Comparison of ENCODE assay signal across 8 mouse cellular contexts in genomic region chr9:15239042-15239925, GRCm38 (mm10). TPM values are rescaled to one million over a fixed set of nuclear protein-coding genes. Genes with fewer than 3 reads are reported as not detected.
DNase-seq lines count a peak whose midpoint lies in the region; ATAC-seq and TF ChIP-seq lines count a peak whose summit lies in the region.

Vstm5 (plus strand) TSS chr9:15239045.

- ATAC-seq in frontal cortex, adult (ENCODE audit: low TSS enrichment) = peak; percentile 94
- peak; percentile 70 for ATAC-seq in intestine, postnatal 0 days
- peak; percentile 66 for ATAC-seq in limb, embryonic 15.5 days (ENCODE audit: insufficient number of reproducible peaks, low FRiP score, low TSS enrichment, low read depth)
- peak; percentile 93 for ATAC-seq in neural tube, embryonic 12.5 days (ENCODE audit: low FRiP score, low read depth)

- H3K27me3 ChIP-seq in intestine, postnatal 0 days (replicated peaks; ENCODE audit: control insufficient read depth, insufficient read depth, low read length) = no peaks in the 10 kb centered on the region
- no peaks in the 10 kb centered on the region for H3K27me3 ChIP-seq in limb, embryonic 15.5 days
- no peaks in the 10 kb centered on the region for H3K27me3 ChIP-seq in neural tube, embryonic 12.5 days (replicated peaks)

- peak within 1 kb of the TSS; percentile 42 for H3K27ac ChIP-seq in intestine, postnatal 0 days (ENCODE audit: low read depth, low read length)
- peak within 1 kb of the TSS; percentile 82 for H3K27ac ChIP-seq in limb, embryonic 15.5 days
- H3K27ac ChIP-seq in neural tube, embryonic 12.5 days = peak within 1 kb of the TSS; percentile 23; the same call in 1 of the 2 replicates

- 3% methylated on average over 35 of the region's 35 CpGs for WGBS in intestine, postnatal 0 days
- 4% methylated on average over 35 of the region's 35 CpGs for WGBS in limb, embryonic 15.5 days
- 5% methylated on average over 35 of the region's 35 CpGs for WGBS in neural tube, embryonic 12.5 days

- TF ChIP-seq CTCF in intestine, postnatal 0 days (IDR thresholded peaks at IDR 0.05; ENCODE audit: low read depth) = peak; percentile 69

- H3K4me1 ChIP-seq in intestine, postnatal 0 days (replicated peaks; ENCODE audit: control insufficient read depth, insufficient read depth, low read length) = peaks cover 6% of the 10 kb centered on the region; the same call in 1 of the 2 replicates
- H3K4me1 ChIP-seq in limb, embryonic 15.5 days = peaks cover 15% of the 10 kb centered on the region
- H3K4me1 ChIP-seq in neural tube, embryonic 12.5 days = peaks cover 14% of the 10 kb centered on the region; the same call in 1 of the 2 replicates

- peak within 1 kb of the TSS; percentile 52 for H3K4me3 ChIP-seq in intestine, postnatal 0 days (ENCODE audit: low read depth, low read length)
- H3K4me3 ChIP-seq in limb, embryonic 15.5 days = peak within 1 kb of the TSS; percentile 47
- peak within 1 kb of the TSS; percentile 41 for H3K4me3 ChIP-seq in neural tube, embryonic 12.5 days

- peak; percentile 10 to 18 for DNase-seq in cerebellum, postnatal 14 days
- DNase-seq in cerebellum, adult 8-10 months = no peak
- DNase-seq in adrenal gland, postnatal 14 days = peak; percentile 65
- DNase-seq in natural killer cell, adult 2 months (ENCODE audit: low spot score in 2 of 2) = no peak

- H3K9ac ChIP-seq in intestine, postnatal 0 days (ENCODE audit: low read depth, low read length) = peak within 1 kb of the TSS; percentile 59
- H3K9ac ChIP-seq in limb, embryonic 15.5 days = peak within 1 kb of the TSS; percentile 26
- peak within 1 kb of the TSS; percentile 50 for H3K9ac ChIP-seq in neural tube, embryonic 12.5 days

- H3K4me2 ChIP-seq in intestine, postnatal 0 days (replicated peaks; ENCODE audit: low read depth) = peak within 1 kb of the TSS; percentile 92
- H3K4me2 ChIP-seq in limb, embryonic 15.5 days = peak within 1 kb of the TSS; percentile 77
- peak within 1 kb of the TSS; percentile 80 for H3K4me2 ChIP-seq in neural tube, embryonic 12.5 days (replicated peaks)

- no peaks in the 10 kb centered on the region for H3K9me3 ChIP-seq in intestine, postnatal 0 days (ENCODE audit: control insufficient read depth)
- H3K9me3 ChIP-seq in limb, embryonic 15.5 days = no peaks in the 10 kb centered on the region
- no peaks in the 10 kb centered on the region for H3K9me3 ChIP-seq in neural tube, embryonic 12.5 days

- H3K36me3 ChIP-seq in intestine, postnatal 0 days (ENCODE audit: control insufficient read depth, insufficient read depth) = no peaks in the 10 kb centered on the region
- no peaks in the 10 kb centered on the region for H3K36me3 ChIP-seq in limb, embryonic 15.5 days
- H3K36me3 ChIP-seq in neural tube, embryonic 12.5 days = no peaks in the 10 kb centered on the region

RNA-seq across cellular contexts. Expression of gene Vstm5, which starts in this region (rescaled TPM):
- total RNA-seq in adrenal gland, postnatal 14 days (2021) = 0.59 and 1.1 TPM in 2 replicates
- 4.4 TPM in 2 replicates for polyA plus RNA-seq in intestine, postnatal 0 days (2015; fragmentation: Nextera tagmentation; extraction: Ambion mirVana)
- 10.7 and 12.5 TPM in 2 replicates for polyA plus RNA-seq in limb, embryonic 15.5 days (2015; fragmentation: Nextera tagmentation; extraction: Ambion mirVana)
- 6.3 and 8.4 TPM in 2 replicates for polyA plus RNA-seq in neural tube, embryonic 12.5 days (2016; fragmentation: Nextera tagmentation; extraction: Ambion mirVana)

Comparison
In these comparisons a context has a peak if more than half of its experiments do, and no peak if none do; other contexts are left out.
1. DNase-seq: peak in cerebellum, postnatal 14 days (2 of 2) and adrenal gland, postnatal 14 days (single experiment); none in cerebellum, adult 8-10 months (single experiment) and natural killer cell, adult 2 months (0 of 2).
2. H3K27ac ChIP-seq: peak in every context shown above with its lines; median percentile 82 in limb, embryonic 15.5 days; 42 in intestine, postnatal 0 days; 23 in neural tube, embryonic 12.5 days.
3. Peak in every context shown above with its lines, with median percentiles within 50 percentile points of each other: ATAC-seq, H3K4me2 ChIP-seq, H3K4me3 ChIP-seq and H3K9ac ChIP-seq.